Mouse (Mus musculus): ENCODE measurements around the gene Dido1. TPM values are rescaled to one million over a fixed set of nuclear protein-coding genes. Genes with fewer than 3 reads are reported as not detected.
A peak's percentile ranks its signal among the peaks of the same experiment; 100 is the strongest.
"Not testable (repeated sequence)": the region's sequence is repeated elsewhere in the genome, so short reads cannot be mapped to it uniquely, and the experiment has no call there.

Gene Dido1
- polyA plus RNA-seq, 1 experiment from 2014 or later, result 26.0 TPM

DNA sequence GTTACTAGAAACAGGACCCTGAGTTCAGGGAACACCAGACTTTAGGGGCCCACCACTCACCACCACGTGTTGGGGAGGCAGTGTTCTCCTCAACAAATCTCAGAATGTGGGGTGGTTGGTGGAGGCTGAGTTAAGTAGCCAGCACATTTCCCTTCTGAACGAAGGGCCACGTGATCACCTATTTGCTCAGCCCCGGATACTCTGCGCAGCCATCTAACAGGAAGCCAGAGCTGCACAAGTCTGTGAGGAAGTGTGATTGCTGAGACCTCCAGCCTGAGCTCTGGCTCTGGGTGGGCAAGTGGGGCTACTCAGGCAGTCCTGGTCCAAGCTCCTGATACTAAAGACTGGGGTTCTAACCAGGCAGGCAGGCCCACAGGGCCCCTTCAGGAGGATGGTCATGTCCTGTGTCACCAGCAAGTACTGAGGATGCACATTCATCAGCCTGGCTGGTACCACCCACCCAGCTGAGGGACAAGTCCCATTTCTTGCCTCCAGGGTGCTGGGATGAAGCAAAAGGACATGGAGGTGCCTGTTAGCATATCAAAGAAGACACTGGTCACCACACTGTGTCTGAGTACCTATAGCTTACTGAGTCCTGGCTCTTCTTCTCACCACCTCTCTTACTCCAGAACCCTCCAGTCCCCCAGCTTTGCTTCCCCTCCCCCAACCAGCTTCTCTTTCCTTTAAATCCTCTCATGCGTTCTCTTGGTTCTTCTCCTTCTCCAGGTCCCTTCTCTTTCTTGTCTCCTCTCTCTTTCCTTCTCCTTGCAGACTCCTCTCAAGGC lies 17.1 kb upstream of the Dido1 start:
- Histone ChIP-seq H3K4me1 (ENCODE audit: control insufficient read depth, insufficient read depth, low read length) (peaks cover 9% of the 10 kb centered on the region; the same call in 1 of the 2 replicates), H3K27ac (replicated peaks; ENCODE audit: low read depth, low read length) (no peak overlapping the region), H3K9me3 (ENCODE audit: control insufficient read depth, low read length) (no peaks in the 10 kb centered on the region), H3K36me3 (ENCODE audit: control insufficient read depth, insufficient read depth, low read length) (peaks cover 16% of the 10 kb centered on the region), H3K27me3 (replicated peaks; ENCODE audit: control insufficient read depth, insufficient read depth, low read length) (no peaks in the 10 kb centered on the region), H3K9ac (ENCODE audit: low read depth, low read length) (no peak overlapping the region), H3K4me3 (ENCODE audit: low read depth, low read length) (no peak overlapping the region), H3K4me2 (ENCODE audit: low read depth, low read length) (no peak overlapping the region)
- ATAC-seq (ENCODE audit: low read depth) (no peak), DNase-seq (ENCODE audit: low spot score) (no peak)
- 65% methylated on average over 6 of the region's 6 CpGs for WGBS

DNA sequence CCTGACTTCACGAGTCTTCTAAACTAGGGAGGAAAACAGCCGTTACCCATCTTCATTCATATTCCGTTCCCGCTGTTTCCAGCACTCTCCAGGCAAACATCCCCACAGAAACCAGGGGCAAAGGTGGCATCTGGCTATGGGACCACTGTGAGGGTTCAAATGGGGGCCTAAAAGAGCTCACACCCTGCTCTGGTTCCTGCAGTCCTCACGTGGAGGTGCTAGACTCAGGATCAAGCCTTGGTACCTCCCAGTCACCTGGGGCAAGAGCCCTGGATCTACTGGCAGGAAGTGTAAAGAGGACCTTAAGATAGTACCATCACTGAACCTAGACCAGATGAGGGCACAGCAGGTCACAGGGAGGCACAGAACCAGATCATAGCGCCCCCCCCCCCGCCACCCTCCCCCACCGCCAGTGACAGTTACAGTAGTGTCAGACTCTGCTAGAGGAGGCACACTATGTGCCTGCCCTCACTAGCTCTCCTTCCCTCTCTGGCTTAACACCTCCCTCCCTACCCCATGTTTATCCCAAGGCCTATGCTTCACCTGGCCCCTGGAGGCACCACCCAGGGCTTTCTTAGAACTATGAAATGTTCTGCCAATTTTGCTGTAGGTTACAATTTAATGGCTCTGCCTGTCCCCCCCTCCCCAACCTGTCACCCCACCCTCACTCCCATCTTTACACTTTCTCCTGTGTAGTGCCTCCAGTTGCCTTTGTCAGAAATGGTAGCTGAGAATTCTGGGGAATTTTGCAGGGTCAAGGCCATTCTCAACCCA lies 16.2 kb upstream of the Dido1 start:
- DNase-seq (ENCODE audit: low spot score), result no peak
- ATAC-seq (ENCODE audit: low read depth), result no peak
- 27% methylated on average over 6 of the region's 8 CpGs for WGBS
- Histone ChIP-seq H3K27me3 (replicated peaks; ENCODE audit: control insufficient read depth, insufficient read depth, low read length) (no peaks in the 10 kb centered on the region), H3K4me3 (ENCODE audit: low read depth, low read length) (0 out of 2 replicates have a peak overlapping the region, but pooled peaks have one; percentile 14), H3K9me3 (ENCODE audit: control insufficient read depth, low read length) (no peaks in the 10 kb centered on the region), H3K36me3 (ENCODE audit: control insufficient read depth, insufficient read depth, low read length) (peaks cover 24% of the 10 kb centered on the region), H3K27ac (replicated peaks; ENCODE audit: low read depth, low read length) (no peak overlapping the region), H3K9ac (ENCODE audit: low read depth, low read length) (0 out of 2 replicates have a peak overlapping the region, but pooled peaks have one; percentile 10), H3K4me2 (ENCODE audit: low read depth, low read length) (no peak overlapping the region; the same call in 1 of the 2 replicates), H3K4me1 (ENCODE audit: control insufficient read depth, insufficient read depth, low read length) (peaks cover 9% of the 10 kb centered on the region; the same call in 1 of the 2 replicates)

DNA sequence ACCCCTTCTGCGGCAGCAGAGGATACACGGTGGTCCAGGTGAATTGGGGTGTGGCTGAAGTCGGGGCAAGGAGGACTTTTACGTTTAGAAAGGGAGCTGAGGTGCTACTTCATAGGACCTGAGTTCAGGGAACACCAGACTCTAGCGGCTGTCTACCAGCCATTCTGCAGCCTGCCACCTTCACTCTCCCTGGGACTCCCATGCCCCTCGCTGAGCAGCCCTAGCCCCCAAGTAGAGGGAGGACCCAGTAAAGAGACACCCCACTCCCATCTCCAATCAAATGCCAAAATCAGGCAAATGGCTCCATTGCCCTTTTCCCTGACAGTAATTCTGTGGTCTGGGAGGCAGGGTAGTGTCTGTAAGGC lies 15.6 kb upstream of the Dido1 start:
- H3K9me3 ChIP-seq (ENCODE audit: control insufficient read depth, low read length), result no peaks in the 10 kb centered on the region
- ATAC-seq (ENCODE audit: low read depth), result no peak
- no peaks in the 10 kb centered on the region for H3K27me3 ChIP-seq (replicated peaks; ENCODE audit: control insufficient read depth, insufficient read depth, low read length)
- H3K36me3 ChIP-seq (ENCODE audit: control insufficient read depth, insufficient read depth, low read length), result peaks cover 31% of the 10 kb centered on the region
- H3K4me2 ChIP-seq (ENCODE audit: low read depth, low read length), result peak overlapping the region; percentile 46
- DNase-seq (ENCODE audit: low spot score), result no peak
- WGBS, result 5% methylated on average over 6 of the region's 6 CpGs
- H3K4me1 ChIP-seq (ENCODE audit: control insufficient read depth, insufficient read depth, low read length), result peaks cover 9% of the 10 kb centered on the region; the same call in 1 of the 2 replicates
- peak overlapping the region; percentile 14; the same call in 1 of the 2 replicates for H3K4me3 ChIP-seq (ENCODE audit: low read depth, low read length)
- H3K9ac ChIP-seq (ENCODE audit: low read depth, low read length), result peak overlapping the region; percentile 10; the same call in 1 of the 2 replicates
- H3K27ac ChIP-seq (replicated peaks; ENCODE audit: low read depth, low read length), result no peak overlapping the region

DNA sequence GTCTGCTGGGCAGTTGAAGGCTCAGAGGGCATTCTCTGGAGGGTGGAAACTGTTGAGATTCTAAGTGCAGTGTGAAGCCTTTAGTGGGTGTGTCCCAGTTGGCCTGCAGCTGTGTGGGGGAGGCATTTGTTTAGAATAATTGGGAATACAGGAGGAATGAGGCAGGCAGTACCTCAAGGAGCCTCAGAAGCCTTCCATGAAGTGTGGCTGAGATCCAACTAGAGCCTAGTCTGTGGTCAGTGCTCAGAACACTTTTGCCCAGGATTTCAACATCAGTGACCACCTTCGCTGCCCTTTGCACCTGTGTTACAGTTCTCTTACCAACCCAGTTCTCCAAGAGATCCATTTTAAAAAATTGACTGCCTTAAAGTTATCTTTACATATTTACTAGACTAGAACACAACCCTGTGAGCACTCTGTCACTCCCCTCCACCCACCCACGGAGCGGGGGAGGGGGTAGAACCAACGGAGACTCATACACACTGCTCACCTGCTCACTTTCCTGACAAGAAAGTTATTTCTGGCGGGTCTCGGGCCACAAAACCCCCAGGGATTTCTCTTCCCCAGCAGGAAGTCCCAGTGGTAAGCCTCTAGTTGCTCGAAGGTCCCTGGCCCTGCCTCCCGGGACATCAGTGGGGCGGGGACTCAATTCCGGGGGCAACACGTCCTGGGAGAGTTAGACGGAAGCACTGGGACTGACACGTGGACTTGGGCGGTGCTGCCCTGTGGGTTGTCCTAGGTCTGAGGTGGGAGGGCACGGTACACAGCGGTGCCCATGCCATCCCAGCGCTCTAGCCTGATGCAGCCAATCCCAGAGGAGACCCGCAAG lies 15.0 kb upstream of the Dido1 start, which contains the start of gene Slc17a9:
TSS of gene Slc17a9 (plus strand) at position 679 of the 829 bp plus-strand sequence.
- Histone ChIP-seq H3K4me1 (ENCODE audit: control insufficient read depth, insufficient read depth, low read length) (peaks cover 9% of the 10 kb centered on the region; the same call in 1 of the 2 replicates), H3K4me2 (ENCODE audit: low read depth, low read length) (peak within 1 kb of the TSS; percentile 46), H3K9ac (ENCODE audit: low read depth, low read length) (peak within 1 kb of the TSS; percentile 10; the same call in 1 of the 2 replicates), H3K9me3 (ENCODE audit: control insufficient read depth, low read length) (no peaks in the 10 kb centered on the region), H3K27ac (replicated peaks; ENCODE audit: low read depth, low read length) (no peak within 1 kb of the TSS), H3K4me3 (ENCODE audit: low read depth, low read length) (peak within 1 kb of the TSS; percentile 14; the same call in 1 of the 2 replicates), H3K27me3 (replicated peaks; ENCODE audit: control insufficient read depth, insufficient read depth, low read length) (no peaks in the 10 kb centered on the region), H3K36me3 (ENCODE audit: control insufficient read depth, insufficient read depth, low read length) (peaks cover 37% of the 10 kb centered on the region)
- ATAC-seq (ENCODE audit: low read depth), result peak; percentile 67
- 6% methylated on average over 16 of the region's 18 CpGs for WGBS
- DNase-seq (ENCODE audit: low spot score), result peak; percentile 57

DNA sequence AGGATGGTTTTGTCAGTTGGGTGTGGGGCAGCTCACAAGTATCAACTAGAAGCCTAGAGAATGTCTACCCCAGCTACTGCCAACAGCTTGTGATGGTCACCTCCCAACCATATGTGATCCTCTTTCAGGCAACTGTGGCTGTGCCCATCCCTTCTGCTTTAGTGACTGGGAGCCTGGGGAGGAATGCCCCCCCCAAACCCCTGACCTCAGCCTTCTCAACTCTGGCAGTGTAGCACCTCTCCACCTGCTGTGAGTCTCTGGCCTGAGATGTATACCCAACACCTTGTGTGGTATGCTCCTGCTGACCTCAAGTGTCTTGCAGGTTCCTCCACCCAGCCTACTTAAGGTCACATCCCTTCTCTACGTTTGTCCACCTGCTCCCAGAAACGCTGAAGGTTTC lies 14.1 kb upstream of the Dido1 start:
- H3K4me2 ChIP-seq (ENCODE audit: low read depth, low read length), result no peak overlapping the region
- DNase-seq (ENCODE audit: low spot score) (no peak), ATAC-seq (ENCODE audit: low read depth) (no peak)
- H3K4me3 ChIP-seq (ENCODE audit: low read depth, low read length), result no peak overlapping the region
- 81% methylated on average over 2 of the region's 2 CpGs for WGBS
- H3K27me3 ChIP-seq (replicated peaks; ENCODE audit: control insufficient read depth, insufficient read depth, low read length), result no peaks in the 10 kb centered on the region
- H3K9me3 ChIP-seq (ENCODE audit: control insufficient read depth, low read length), result no peaks in the 10 kb centered on the region
- H3K9ac ChIP-seq (ENCODE audit: low read depth, low read length), result no peak overlapping the region
- peaks cover 9% of the 10 kb centered on the region; the same call in 1 of the 2 replicates for H3K4me1 ChIP-seq (ENCODE audit: control insufficient read depth, insufficient read depth, low read length)
- H3K36me3 ChIP-seq (ENCODE audit: control insufficient read depth, insufficient read depth, low read length), result peaks cover 45% of the 10 kb centered on the region
- no peak overlapping the region for H3K27ac ChIP-seq (replicated peaks; ENCODE audit: low read depth, low read length)

DNA sequence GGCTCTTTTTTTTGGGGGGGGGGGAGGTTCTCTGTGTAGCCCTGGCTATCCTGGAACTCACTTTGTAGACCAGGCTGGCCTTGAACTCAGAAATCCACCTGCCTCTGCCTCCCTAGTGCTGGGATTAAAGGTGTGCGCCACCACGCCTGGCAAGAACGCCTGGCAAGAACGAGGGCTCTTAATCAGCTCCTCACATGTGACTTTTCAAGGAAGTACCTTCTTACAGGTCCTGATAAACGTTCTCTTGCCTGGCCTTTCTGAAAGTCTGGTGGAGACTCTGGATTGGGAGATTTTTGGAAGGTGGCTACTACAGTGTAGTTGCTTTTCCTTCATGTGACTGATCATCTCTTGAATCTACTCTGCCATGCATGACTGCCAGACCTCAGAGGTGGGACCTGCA lies 12.9 kb upstream of the Dido1 start:
- H3K9ac ChIP-seq (ENCODE audit: low read depth, low read length); DNase-seq (ENCODE audit: low spot score); H3K9me3 ChIP-seq (ENCODE audit: control insufficient read depth, low read length); H3K27ac ChIP-seq (replicated peaks; ENCODE audit: low read depth, low read length); H3K4me1 ChIP-seq (ENCODE audit: control insufficient read depth, insufficient read depth, low read length); ATAC-seq (ENCODE audit: low read depth); H3K4me3 ChIP-seq (ENCODE audit: low read depth, low read length); H3K27me3 ChIP-seq (replicated peaks; ENCODE audit: control insufficient read depth, insufficient read depth, low read length); H3K4me2 ChIP-seq (ENCODE audit: low read depth, low read length): not testable (repeated sequence)
- 93% methylated on average over 5 of the region's 5 CpGs for WGBS
- peaks cover 55% of the 10 kb centered on the region for H3K36me3 ChIP-seq (ENCODE audit: control insufficient read depth, insufficient read depth, low read length)

DNA sequence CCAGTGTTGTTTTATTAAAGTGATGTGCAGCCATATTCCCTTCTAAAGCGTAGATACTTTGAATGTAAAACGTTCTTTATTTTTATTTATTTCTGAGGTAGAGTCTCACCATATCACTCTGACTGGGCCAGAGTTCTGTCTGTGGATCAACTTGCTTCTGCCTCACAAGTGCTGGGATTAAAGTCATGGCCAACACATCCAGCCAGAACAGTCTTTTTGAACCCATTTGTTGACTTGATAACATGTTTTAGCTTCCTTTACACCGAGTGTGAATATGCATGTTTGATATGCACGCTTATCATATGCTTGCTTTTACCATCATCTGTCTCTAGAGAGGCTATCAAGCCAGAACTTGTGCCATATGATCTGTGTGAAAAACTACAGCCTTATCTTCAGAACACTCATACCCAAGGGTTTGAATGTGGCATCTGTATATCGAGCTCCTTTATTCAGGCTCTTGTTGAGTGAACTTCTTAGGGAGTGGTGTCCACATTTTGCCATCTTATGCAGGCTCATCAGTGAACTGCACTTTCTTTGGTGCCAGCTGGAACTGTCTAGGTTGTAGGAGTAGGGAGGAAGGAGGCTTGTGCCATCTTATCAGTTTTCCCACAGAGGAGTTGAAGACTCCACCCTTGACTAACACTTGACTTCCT lies 2.4 kb upstream of the Dido1 start:
- no peaks in the 10 kb centered on the region for H3K9me3 ChIP-seq (ENCODE audit: control insufficient read depth, low read length)
- WGBS, result 91% methylated on average over 5 of the region's 5 CpGs
- H3K4me2 ChIP-seq (ENCODE audit: low read depth, low read length), result no peak overlapping the region
- H3K36me3 ChIP-seq (ENCODE audit: control insufficient read depth, insufficient read depth, low read length), result peaks cover 37% of the 10 kb centered on the region
- H3K9ac ChIP-seq (ENCODE audit: low read depth, low read length), result no peak overlapping the region
- no peak overlapping the region for H3K27ac ChIP-seq (replicated peaks; ENCODE audit: low read depth, low read length)
- no peak overlapping the region for H3K4me3 ChIP-seq (ENCODE audit: low read depth, low read length)
- H3K27me3 ChIP-seq (replicated peaks; ENCODE audit: control insufficient read depth, insufficient read depth, low read length), result no peaks in the 10 kb centered on the region
- ATAC-seq (ENCODE audit: low read depth) (no peak), DNase-seq (ENCODE audit: low spot score) (no peak)
- H3K4me1 ChIP-seq (ENCODE audit: control insufficient read depth, insufficient read depth, low read length), result peaks cover 16% of the 10 kb centered on the region
